Comparison of ENCODE assay signal across 13 mouse cellular contexts in the genomic region with DNA sequence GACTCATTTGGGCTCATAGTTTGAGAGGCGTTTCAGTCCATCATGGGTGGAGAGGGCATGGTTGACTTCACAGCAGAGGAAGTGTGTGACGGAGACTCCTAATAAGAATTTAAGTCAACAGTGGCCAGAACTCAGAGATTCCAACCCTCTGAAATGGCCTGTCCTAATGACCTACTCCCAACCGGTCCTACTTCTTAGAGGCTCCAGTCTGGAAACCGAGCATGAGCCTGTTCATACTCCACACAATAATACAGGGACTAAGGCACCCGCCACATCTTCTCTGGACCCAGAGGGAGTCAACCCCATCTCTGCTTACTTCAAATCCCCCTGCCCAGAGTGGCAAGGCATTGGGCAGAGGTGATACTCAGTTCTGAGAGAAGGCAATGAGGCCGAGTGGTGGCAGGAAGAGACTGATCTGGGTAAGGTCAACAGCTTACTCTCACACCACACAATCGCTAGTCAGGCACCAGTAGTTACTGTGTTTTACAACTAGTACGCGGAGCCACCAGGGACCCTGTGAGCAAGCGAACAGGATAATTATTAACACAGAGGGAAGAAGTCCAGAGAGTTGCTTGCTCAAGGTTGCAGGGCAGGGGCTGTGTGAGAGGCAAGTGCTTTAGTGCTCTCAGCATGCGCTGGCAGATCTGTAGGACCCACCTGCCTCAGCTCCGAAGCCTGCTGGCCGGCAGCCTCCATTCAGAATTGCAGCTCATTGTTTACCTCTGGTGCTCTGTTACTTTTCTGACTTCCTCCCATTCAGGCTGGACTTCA. TPM values are rescaled to one million over a fixed set of nuclear protein-coding genes. Genes with fewer than 3 reads are reported as not detected.
DNase-seq lines count a peak whose midpoint lies in the region; ATAC-seq lines count a peak whose summit lies in the region.
"Had no signal": no experiment of that assay in that cellular context is flagged by ENCODE, and none has a peak within 500 bp of the region (broad histone marks: within the 10 kb centered on the region; RNA-seq: fewer than 3 reads in every experiment).

No protein-coding gene starts in this region.

- no peak overlapping the region; the same call in 1 of the 2 replicates for H3K4me3 ChIP-seq in intestine, embryonic 16.5 days (ENCODE audit: low read length)
- H3K4me3 ChIP-seq in kidney, embryonic 14.5 days (ENCODE audit: low read length), result no peak overlapping the region
- no peak overlapping the region for H3K4me3 ChIP-seq in hindbrain, embryonic 16.5 days (ENCODE audit: low read length)
- H3K4me3 ChIP-seq: heart, embryonic 13.5 days had no signal

- peak overlapping the region; percentile 30; the same call in 1 of the 2 replicates for H3K4me2 ChIP-seq in intestine, embryonic 16.5 days (ENCODE audit: low read depth, low read length)
- H3K4me2 ChIP-seq in kidney, embryonic 14.5 days (replicated peaks; ENCODE audit: low read depth, low read length), result no peak overlapping the region
- H3K4me2 ChIP-seq in hindbrain, embryonic 16.5 days (ENCODE audit: low read length), result no peak overlapping the region
- H3K4me2 ChIP-seq: heart, embryonic 13.5 days; hindbrain, embryonic 14.5 days had no signal

- no peaks in the 10 kb centered on the region for H3K36me3 ChIP-seq in intestine, embryonic 16.5 days (ENCODE audit: control insufficient read depth, insufficient read depth, low read length)
- H3K36me3 ChIP-seq in kidney, embryonic 14.5 days (ENCODE audit: control insufficient read depth, insufficient read depth, low read length), result no peaks in the 10 kb centered on the region
- no peaks in the 10 kb centered on the region for H3K36me3 ChIP-seq in hindbrain, embryonic 16.5 days (ENCODE audit: control insufficient read depth, insufficient read depth, low read length)
- H3K36me3 ChIP-seq: heart, embryonic 13.5 days had no signal

- WGBS in intestine, embryonic 16.5 days, result 41% methylated on average over 13 of the region's 13 CpGs
- WGBS in kidney, embryonic 14.5 days, result 48% methylated on average over 13 of the region's 13 CpGs
- WGBS in hindbrain, embryonic 16.5 days, result 58% methylated on average over 13 of the region's 13 CpGs

- peak; percentile 94 for ATAC-seq in intestine, embryonic 16.5 days
- ATAC-seq in kidney, embryonic 14.5 days (ENCODE audit: low FRiP score, low TSS enrichment), result peak; percentile 77
- ATAC-seq in hindbrain, embryonic 16.5 days, result no peak; the same call in 1 of the 2 replicates
- ATAC-seq: midbrain, embryonic 16.5 days had no signal

- no peaks in the 10 kb centered on the region for H3K27me3 ChIP-seq in intestine, embryonic 16.5 days (replicated peaks; ENCODE audit: control insufficient read depth, insufficient read depth, low read length)
- no peaks in the 10 kb centered on the region for H3K27me3 ChIP-seq in kidney, embryonic 14.5 days (ENCODE audit: control insufficient read depth, insufficient read depth, low read length)
- H3K27me3 ChIP-seq in hindbrain, embryonic 16.5 days (replicated peaks; ENCODE audit: control insufficient read depth, insufficient read depth, low read length), result no peaks in the 10 kb centered on the region

- peak overlapping the region; percentile 21; the same call in 1 of the 2 replicates for H3K9ac ChIP-seq in intestine, embryonic 16.5 days (ENCODE audit: low read depth, low read length)
- no peak overlapping the region for H3K9ac ChIP-seq in kidney, embryonic 14.5 days (ENCODE audit: low read depth, low read length)
- H3K9ac ChIP-seq in hindbrain, embryonic 16.5 days (ENCODE audit: low read depth, low read length), result no peak overlapping the region
- H3K9ac ChIP-seq: heart, embryonic 13.5 days; hindbrain, embryonic 14.5 days had no signal

- peak overlapping the region; percentile 90 for H3K27ac ChIP-seq in intestine, embryonic 16.5 days (ENCODE audit: low read length)
- peak overlapping the region; percentile 75 for H3K27ac ChIP-seq in kidney, embryonic 14.5 days (ENCODE audit: low read depth, low read length)
- H3K27ac ChIP-seq in hindbrain, embryonic 16.5 days (ENCODE audit: low read depth, low read length), result no peak overlapping the region
- H3K27ac ChIP-seq: heart, embryonic 13.5 days; hindbrain, embryonic 14.5 days; macrophage had no signal

- H3K4me1 ChIP-seq in intestine, embryonic 16.5 days (ENCODE audit: control insufficient read depth, insufficient read depth, low read length), result peaks cover 13% of the 10 kb centered on the region
- 0 out of 2 replicates have a peak, but pooled peaks cover 5% of the 10 kb centered on the region for H3K4me1 ChIP-seq in kidney, embryonic 14.5 days (ENCODE audit: control insufficient read depth, insufficient read depth, low read length)
- H3K4me1 ChIP-seq in hindbrain, embryonic 16.5 days (ENCODE audit: control insufficient read depth, insufficient read depth, low read depth, low read length), result no peaks in the 10 kb centered on the region
- H3K4me1 ChIP-seq: heart, embryonic 13.5 days had no signal

- DNase-seq in liver, result peak; percentile 44
- DNase-seq in lung, postnatal 36 days, result peak; percentile 50
- no peak for DNase-seq in frontal cortex, postnatal 36 days (ENCODE audit: low spot score in 2 of 2)
- no peak for DNase-seq in adrenal gland, postnatal 14 days
- DNase-seq: cerebellum, adult 18-20 months; layer of hippocampus, adult 9-11 months had no signal

- H3K9me3 ChIP-seq in intestine, embryonic 16.5 days (ENCODE audit: control insufficient read depth, low read length), result no peaks in the 10 kb centered on the region
- H3K9me3 ChIP-seq in kidney, embryonic 14.5 days (ENCODE audit: control insufficient read depth, low read length), result no peaks in the 10 kb centered on the region
- H3K9me3 ChIP-seq in hindbrain, embryonic 16.5 days (ENCODE audit: control insufficient read depth, low read length), result no peaks in the 10 kb centered on the region
- H3K9me3 ChIP-seq: heart, embryonic 13.5 days had no signal

RNA-seq across cellular contexts. Expression of a gene that starts 14.0 kb away (rescaled TPM):
- 18.5 and 19.3 TPM in 2 replicates for polyA plus RNA-seq in intestine, embryonic 16.5 days (2015; fragmentation: Nextera tagmentation; extraction: Ambion mirVana)
- polyA plus RNA-seq in kidney, embryonic 14.5 days (2014; fragmentation: Nextera tagmentation; extraction: Ambion mirVana), result 9.8 and 14.7 TPM in 2 replicates
- 22.3 and 24.5 TPM in 2 replicates for polyA plus RNA-seq in hindbrain, embryonic 16.5 days (2015; fragmentation: Nextera tagmentation; extraction: Ambion mirVana)
- 8.3 and 8.5 TPM in 2 replicates for total RNA-seq in adrenal gland, postnatal 14 days (2021)

Comparison
In these comparisons a context has a peak if more than half of its experiments do, and no peak if none do; other contexts are left out.
1. DNase-seq: peak in liver (single experiment) and lung, postnatal 36 days (single experiment); none in frontal cortex, postnatal 36 days (0 of 2) and adrenal gland, postnatal 14 days (single experiment).